Mouse (Mus musculus): ENCODE measurements at regions not wholly inside any gene's neighbourhood (a gene's known extent, or its start where the extent isn't known, plus 50 kb on each side); places are given as distances from the start of the nearest gene placed in this dataset.

GRCm38 (mm10) chr12:45648654-45649053, 574.1 kb upstream of the Stxbp6 start:
- H3K36me3 ChIP-seq (ENCODE audit: insufficient read depth): no peaks in the 10 kb centered on the region
- ATAC-seq: no peak

GRCm38 (mm10) chr12:45644180-45644579, 569.7 kb upstream of the Stxbp6 start:
- no peak overlapping the region for H3K4me2 ChIP-seq (ENCODE audit: low read depth)
- 79% methylated on average over 2 of the region's 2 CpGs for WGBS

More at GRCm38 (mm10) chr12:45648654-45649053, 574.1 kb upstream of the Stxbp6 start:
- no peak for TF ChIP-seq CTCF (IDR thresholded peaks at IDR 0.05; ENCODE audit: low read depth)
- Histone ChIP-seq H3K9ac (no peak overlapping the region), H3K27me3 (ENCODE audit: insufficient read depth, low read length) (no peaks in the 10 kb centered on the region), H3K27ac (ENCODE audit: low read depth, low read length) (no peak overlapping the region), H3K4me1 (ENCODE audit: insufficient read depth) (no peaks in the 10 kb centered on the region), H3K4me2 (ENCODE audit: low read depth) (no peak overlapping the region), H3K9me3 (ENCODE audit: low read length) (no peaks in the 10 kb centered on the region), H3K4me3 (ENCODE audit: low read depth, low read length) (no peak overlapping the region)
- DNase-seq: no peak
- WGBS: 86% methylated on average over 4 of the region's 4 CpGs

GRCm38 (mm10) chr12:45622830-45623229, 548.3 kb upstream of the Stxbp6 start:
- no peaks in the 10 kb centered on the region for H3K36me3 ChIP-seq (ENCODE audit: insufficient read depth)
- no peaks in the 10 kb centered on the region for H3K27me3 ChIP-seq (ENCODE audit: insufficient read depth, low read length)
- DNase-seq: no peak
- H3K4me2 ChIP-seq (ENCODE audit: low read depth): no peak overlapping the region
- no peaks in the 10 kb centered on the region for H3K4me1 ChIP-seq (ENCODE audit: insufficient read depth)
- no peaks in the 10 kb centered on the region for H3K9me3 ChIP-seq (ENCODE audit: low read length)
- no peak overlapping the region for H3K4me3 ChIP-seq (ENCODE audit: low read depth, low read length)
- 83% methylated on average over 1 of the region's 1 CpGs for WGBS
- no peak for TF ChIP-seq CTCF (IDR thresholded peaks at IDR 0.05; ENCODE audit: low read depth)
- ATAC-seq: no peak
- no peak overlapping the region for H3K9ac ChIP-seq
- H3K27ac ChIP-seq (ENCODE audit: low read depth, low read length): no peak overlapping the region

More at GRCm38 (mm10) chr12:45644180-45644579, 569.7 kb upstream of the Stxbp6 start:
- ATAC-seq (no peak), DNase-seq (no peak)
- Histone ChIP-seq H3K9ac (no peak overlapping the region), H3K4me3 (ENCODE audit: low read depth, low read length) (no peak overlapping the region), H3K4me1 (ENCODE audit: insufficient read depth) (no peaks in the 10 kb centered on the region), H3K27ac (ENCODE audit: low read depth, low read length) (no peak overlapping the region), H3K36me3 (ENCODE audit: insufficient read depth) (no peaks in the 10 kb centered on the region), H3K9me3 (ENCODE audit: low read length) (no peaks in the 10 kb centered on the region), H3K27me3 (ENCODE audit: insufficient read depth, low read length) (no peaks in the 10 kb centered on the region)
- TF ChIP-seq CTCF (IDR thresholded peaks at IDR 0.05; ENCODE audit: low read depth): no peak

- H3K4me1 ChIP-seq (ENCODE audit: insufficient read depth): no peaks in the 10 kb centered on the region
- TF ChIP-seq CTCF (IDR thresholded peaks at IDR 0.05; ENCODE audit: low read depth): no peak
- no peak overlapping the region for H3K27ac ChIP-seq (ENCODE audit: low read depth, low read length)
- H3K9ac ChIP-seq: no peak overlapping the region
- H3K4me2 ChIP-seq (ENCODE audit: low read depth): no peak overlapping the region
- no peaks in the 10 kb centered on the region for H3K36me3 ChIP-seq (ENCODE audit: insufficient read depth)
- ATAC-seq (no peak), DNase-seq (no peak)
- H3K27me3 ChIP-seq (ENCODE audit: insufficient read depth, low read length): no peaks in the 10 kb centered on the region
- no peaks in the 10 kb centered on the region for H3K9me3 ChIP-seq (ENCODE audit: low read length)
- no peak overlapping the region for H3K4me3 ChIP-seq (ENCODE audit: low read depth, low read length)
These were observed 545.5 kb upstream of the Stxbp6 start for GRCm38 (mm10) chr12:45620056-45620455.

GRCm38 (mm10) chr12:45614509-45615150, 540.1 kb upstream of the Stxbp6 start:
- TF ChIP-seq CTCF (IDR thresholded peaks at IDR 0.05; ENCODE audit: low read depth): no peak
- 2% methylated on average over 1 of the region's 1 CpGs for WGBS
- DNase-seq (no peak), ATAC-seq (no peak)
- Histone ChIP-seq H3K4me2 (ENCODE audit: low read depth) (no peak overlapping the region), H3K36me3 (ENCODE audit: insufficient read depth) (no peaks in the 10 kb centered on the region), H3K27me3 (ENCODE audit: insufficient read depth, low read length) (no peaks in the 10 kb centered on the region), H3K4me3 (ENCODE audit: low read depth, low read length) (no peak overlapping the region), H3K4me1 (ENCODE audit: insufficient read depth) (no peaks in the 10 kb centered on the region), H3K9ac (no peak overlapping the region), H3K27ac (ENCODE audit: low read depth, low read length) (no peak overlapping the region), H3K9me3 (ENCODE audit: low read length) (no peaks in the 10 kb centered on the region)

GRCm38 (mm10) chr12:45614074-45614473, 539.6 kb upstream of the Stxbp6 start:
- no peak overlapping the region for H3K4me2 ChIP-seq (ENCODE audit: low read depth)
- no peak overlapping the region for H3K27ac ChIP-seq (ENCODE audit: low read depth, low read length)
- no peaks in the 10 kb centered on the region for H3K36me3 ChIP-seq (ENCODE audit: insufficient read depth)
- no peaks in the 10 kb centered on the region for H3K4me1 ChIP-seq (ENCODE audit: insufficient read depth)
- no peak overlapping the region for H3K9ac ChIP-seq
- DNase-seq (no peak), ATAC-seq (no peak)
- no peak for TF ChIP-seq CTCF (IDR thresholded peaks at IDR 0.05; ENCODE audit: low read depth)
- H3K27me3 ChIP-seq (ENCODE audit: insufficient read depth, low read length): no peaks in the 10 kb centered on the region
- no peak overlapping the region for H3K4me3 ChIP-seq (ENCODE audit: low read depth, low read length)
- no peaks in the 10 kb centered on the region for H3K9me3 ChIP-seq (ENCODE audit: low read length)

GRCm38 (mm10) chr12:45599443-45599842, 524.9 kb upstream of the Stxbp6 start:
- Histone ChIP-seq H3K4me1 (ENCODE audit: insufficient read depth) (no peaks in the 10 kb centered on the region), H3K4me2 (ENCODE audit: low read depth) (no peak overlapping the region), H3K27me3 (ENCODE audit: insufficient read depth, low read length) (no peaks in the 10 kb centered on the region; the same call in 1 of the 2 replicates), H3K9me3 (ENCODE audit: low read length) (no peaks in the 10 kb centered on the region), H3K36me3 (ENCODE audit: insufficient read depth) (no peaks in the 10 kb centered on the region), H3K27ac (ENCODE audit: low read depth, low read length) (no peak overlapping the region), H3K9ac (no peak overlapping the region), H3K4me3 (ENCODE audit: low read depth, low read length) (no peak overlapping the region)
- 75% methylated on average over 3 of the region's 3 CpGs for WGBS
- DNase-seq: no peak
- no peak for ATAC-seq
- TF ChIP-seq CTCF (IDR thresholded peaks at IDR 0.05; ENCODE audit: low read depth): no peak

All from forebrain, postnatal 0 days (tissue).